Mouse (Mus musculus): ENCODE measurements at regions not wholly inside any gene's neighbourhood (a gene's known extent, or its start where the extent isn't known, plus 50 kb on each side); places are given as distances from the start of the nearest gene placed in this dataset.

GRCm38 (mm10) chr19:54391406-54391805, 347.5 kb downstream of the Adra2a start:
- no peak for TF ChIP-seq CTCF (IDR thresholded peaks at IDR 0.05; ENCODE audit: extremely low read depth, insufficient read depth, low read length)
- TF ChIP-seq POLR2A (IDR thresholded peaks at IDR 0.05; ENCODE audit: extremely low read depth, insufficient read depth, low read length): no peak
